Mouse (Mus musculus) heart, embryonic 11.5 days (tissue): Measurements from ENCODE around the gene Oprd1. TPM values are rescaled to one million over a fixed set of nuclear protein-coding genes. Genes with fewer than 3 reads are reported as not detected.

ENCODE experiments used
- ATAC-seq: fragments of 200-750 bp; cut with Nextera tagmentation; replicated peaks from 2 replicates; pipeline ENCODE4 v1.8.0; 2017; ENCODE audit warnings: moderate library complexity; ENCODE audit not compliant: insufficient number of reproducible peaks, low FRiP score, low TSS enrichment
- H3K27ac ChIP-seq: fragments of 300-500 bp; sonication (generic); 2 replicates; pipeline ENCODE4 v1.5.1; 2014; ENCODE audit warnings: mild to moderate bottlenecking, low read depth, low read length
- H3K27me3 ChIP-seq: fragments of 300-500 bp; sonication (generic); 2 replicates; pipeline ENCODE4 v1.6.1; 2014; ENCODE audit warnings: mild to moderate bottlenecking, low read length, mixed read lengths; ENCODE audit not compliant: control insufficient read depth, insufficient read depth
- H3K36me3 ChIP-seq: fragments of 300-500 bp; sonication (generic); 2 replicates; pipeline ENCODE4 v1.6.1; 2014; ENCODE audit warnings: mild to moderate bottlenecking, low read length, moderate library complexity, mixed read lengths; ENCODE audit not compliant: control insufficient read depth, insufficient read depth
- H3K4me1 ChIP-seq: fragments of 300-500 bp; sonication (generic); 2 replicates; pipeline ENCODE4 v1.6.1; 2014; ENCODE audit warnings: low read length; ENCODE audit not compliant: control insufficient read depth, insufficient read depth
- H3K4me2 ChIP-seq: fragments of 300-500 bp; sonication (generic); 2 replicates; pipeline ENCODE4 v1.6.1; 2014; ENCODE audit warnings: mild to moderate bottlenecking, moderate library complexity
- H3K4me3 ChIP-seq: fragments of 300-500 bp; sonication (generic); 2 replicates; pipeline ENCODE4 v1.5.1; 2014; ENCODE audit warnings: low read depth, low read length
- H3K9ac ChIP-seq: fragments of 300-500 bp; sonication (generic); 2 replicates; pipeline ENCODE4 v1.6.1; 2014; ENCODE audit warnings: mild to moderate bottlenecking, low read depth, low read length, moderate library complexity
- H3K9me3 ChIP-seq: fragments of 300-500 bp; sonication (generic); replicated peaks from 2 replicates; pipeline ENCODE4 v1.6.1; 2016; ENCODE audit warnings: low read length; ENCODE audit not compliant: control insufficient read depth
- WGBS: fragments of 180-500 bp; shearing (Covaris S2); extraction: QIAGEN DNeasy Blood & Tissue Kit; methylation state at CpG from one replicate; pipeline ENCODE4 v1.1.7; 2014; ENCODE audit not compliant: insufficient replicate concordance; 5-methylcytosine and 5-hydroxymethylcytosine counted together
- polyA plus RNA-seq: library from polyadenylated mRNA; unstranded; fragments of >200 nt; fragmentation: Nextera tagmentation; extraction: Ambion mirVana; gene quantifications from 2 replicates; pipeline ENCODE4 v1.2.1, GENCODE M21; 2014

The Oprd1 gene
- polyA plus RNA-seq, 1 experiment from 2014 or later, result 0.53 TPM

- no peak overlapping the region for H3K4me3 ChIP-seq
- peaks cover 50% of the 10 kb centered on the region for H3K4me1 ChIP-seq
- H3K36me3 ChIP-seq, result no peaks in the 10 kb centered on the region
- H3K27ac ChIP-seq, result no peak overlapping the region
- H3K9ac ChIP-seq, result no peak overlapping the region
- ATAC-seq, result no peak
- H3K4me2 ChIP-seq, result no peak overlapping the region
- no peaks in the 10 kb centered on the region for H3K9me3 ChIP-seq
- WGBS, result 71% methylated on average over 11 of the region's 11 CpGs
- H3K27me3 ChIP-seq, result no peaks in the 10 kb centered on the region
Measured at GRCm38 (mm10) chr4:132130645-132131044, 13.6 kb downstream of the Oprd1 start.

- Histone ChIP-seq H3K27ac (no peak overlapping the region), H3K9ac (no peak overlapping the region), H3K9me3 (no peaks in the 10 kb centered on the region), H3K36me3 (no peaks in the 10 kb centered on the region), H3K27me3 (no peaks in the 10 kb centered on the region), H3K4me2 (no peak overlapping the region), H3K4me1 (peaks cover 50% of the 10 kb centered on the region), H3K4me3 (no peak overlapping the region)
- 75% methylated on average over 2 of the region's 2 CpGs for WGBS
- no peak for ATAC-seq
Measured at GRCm38 (mm10) chr4:132130134-132130533, 14.2 kb downstream of the Oprd1 start.

- Histone ChIP-seq H3K9ac (0 out of 2 replicates have a peak overlapping the region, but pooled peaks have one; percentile 16), H3K9me3 (no peaks in the 10 kb centered on the region), H3K4me1 (peaks cover 50% of the 10 kb centered on the region), H3K4me2 (peak overlapping the region; percentile 14; the same call in 1 of the 2 replicates), H3K27me3 (no peaks in the 10 kb centered on the region), H3K4me3 (no peak overlapping the region), H3K36me3 (no peaks in the 10 kb centered on the region), H3K27ac (peak overlapping the region; percentile 66)
- 15% methylated on average over 6 of the region's 6 CpGs for WGBS
- ATAC-seq, result no peak
Measured at GRCm38 (mm10) chr4:132128997-132129636, 15.2 kb downstream of the Oprd1 start.

GRCm38 (mm10) chr4:132127091-132127490 is 17.2 kb downstream of the Oprd1 start:
- no peak overlapping the region for H3K9ac ChIP-seq
- ATAC-seq, result no peak

GRCm38 (mm10) chr4:132123166-132123565 is 21.1 kb downstream of the Oprd1 start:
- H3K27me3 ChIP-seq, result peaks cover 2% of the 10 kb centered on the region; the same call in 1 of the 2 replicates
- H3K36me3 ChIP-seq, result no peaks in the 10 kb centered on the region
- ATAC-seq, result no peak
- no peak overlapping the region for H3K9ac ChIP-seq
- peaks cover 15% of the 10 kb centered on the region for H3K4me1 ChIP-seq
- H3K4me3 ChIP-seq, result no peak overlapping the region
- H3K9me3 ChIP-seq, result no peaks in the 10 kb centered on the region
- H3K27ac ChIP-seq, result no peak overlapping the region
- no peak overlapping the region for H3K4me2 ChIP-seq
- 79% methylated on average over 1 of the region's 1 CpGs for WGBS

More at GRCm38 (mm10) chr4:132127091-132127490, 17.2 kb downstream of the Oprd1 start:
- WGBS, result 78% methylated on average over 8 of the region's 8 CpGs
- Histone ChIP-seq H3K4me3 (no peak overlapping the region), H3K9me3 (no peaks in the 10 kb centered on the region), H3K36me3 (no peaks in the 10 kb centered on the region), H3K4me2 (no peak overlapping the region), H3K4me1 (peaks cover 44% of the 10 kb centered on the region), H3K27me3 (no peaks in the 10 kb centered on the region), H3K27ac (no peak overlapping the region; the same call in 1 of the 2 replicates)

- WGBS, result 80% methylated on average over 5 of the region's 5 CpGs
- no peak overlapping the region for H3K4me2 ChIP-seq
- ATAC-seq, result no peak
- H3K36me3 ChIP-seq, result no peaks in the 10 kb centered on the region
- H3K9me3 ChIP-seq, result no peaks in the 10 kb centered on the region
- H3K4me1 ChIP-seq, result peaks cover 8% of the 10 kb centered on the region
- H3K27me3 ChIP-seq, result peaks cover 2% of the 10 kb centered on the region; the same call in 1 of the 2 replicates
- no peak overlapping the region for H3K9ac ChIP-seq
- H3K27ac ChIP-seq, result no peak overlapping the region
- no peak overlapping the region for H3K4me3 ChIP-seq
Measured at GRCm38 (mm10) chr4:132121674-132122073, 22.6 kb downstream of the Oprd1 start.

- H3K4me2 ChIP-seq, result no peak overlapping the region
- no peaks in the 10 kb centered on the region for H3K4me1 ChIP-seq
- H3K27ac ChIP-seq, result no peak overlapping the region
- no peak for ATAC-seq
- H3K9ac ChIP-seq, result no peak overlapping the region
- 52% methylated on average over 9 of the region's 9 CpGs for WGBS
- no peak overlapping the region for H3K4me3 ChIP-seq
- H3K9me3 ChIP-seq, result no peaks in the 10 kb centered on the region
- H3K27me3 ChIP-seq, result peaks cover 7% of the 10 kb centered on the region
- H3K36me3 ChIP-seq, result no peaks in the 10 kb centered on the region
Measured at GRCm38 (mm10) chr4:132119566-132119965, 24.7 kb downstream of the Oprd1 start.

GRCm38 (mm10) chr4:132116315-132116714 is 28.0 kb downstream of the Oprd1 start:
- H3K27me3 ChIP-seq, result peaks cover 14% of the 10 kb centered on the region
- H3K9ac ChIP-seq, result no peak overlapping the region

More at GRCm38 (mm10) chr4:132116315-132116714, 28.0 kb downstream of the Oprd1 start:
- no peak overlapping the region for H3K4me3 ChIP-seq
- H3K9me3 ChIP-seq, result no peaks in the 10 kb centered on the region
- no peak overlapping the region for H3K27ac ChIP-seq
- no peak overlapping the region for H3K4me2 ChIP-seq
- H3K36me3 ChIP-seq, result no peaks in the 10 kb centered on the region
- ATAC-seq, result no peak
- WGBS, result 83% methylated on average over 4 of the region's 4 CpGs
- peaks cover 7% of the 10 kb centered on the region; the same call in 1 of the 2 replicates for H3K4me1 ChIP-seq
